Mouse (Mus musculus) erythroblast, embryonic 14.5 days (primary cell): ENCODE results near the gene Slc34a3. TPM values are rescaled to one million over a fixed set of nuclear protein-coding genes. Genes with fewer than 3 reads are reported as not detected.

Experiments
- H3K27me3 ChIP-seq: 2 replicates; pipeline ENCODE4 v1.6.1; 2012; ENCODE audit warnings: inconsistent platforms; ENCODE audit not compliant: control insufficient read depth
- H3K36me3 ChIP-seq: 2 replicates; pipeline ENCODE4 v1.6.1; 2012; ENCODE audit warnings: mild to moderate bottlenecking, inconsistent platforms; ENCODE audit not compliant: control insufficient read depth
- H3K4me1 ChIP-seq: 2 replicates; pipeline ENCODE4 v1.6.1; 2012; ENCODE audit warnings: inconsistent platforms; ENCODE audit not compliant: control insufficient read depth
- H3K4me3 ChIP-seq: replicated peaks from 2 replicates; pipeline ENCODE3; 2012; ENCODE audit warnings: moderate library complexity, mild to moderate bottlenecking, inconsistent platforms
- H3K9me3 ChIP-seq: 2 replicates; pipeline ENCODE4 v1.6.1; 2012; ENCODE audit warnings: low read length, inconsistent platforms, mixed read lengths; ENCODE audit not compliant: control insufficient read depth
- GATA1 ChIP-seq: IDR thresholded peaks from 2 replicates; pipeline ENCODE4 v1.6.1; 2012; ENCODE audit warnings: low read length, inconsistent platforms, mixed read lengths
- TAL1 ChIP-seq: IDR thresholded peaks from 3 replicates; pipeline ENCODE4 v1.6.1; 2012; ENCODE audit warnings: low read length, inconsistent platforms, mixed read lengths
- polyA plus RNA-seq: library from polyadenylated mRNA; stranded (reverse); fragments of >175 nt; gene quantifications from 2 replicates; pipeline ENCODE4 v1.2.3, GENCODE M21; 2012

Gene Slc34a3
- polyA plus RNA-seq, 1 experiment, result not detected

- no peak for TF ChIP-seq TAL1
- TF ChIP-seq GATA1, result no peak
- H3K4me3 ChIP-seq, result no peak overlapping the region
- peaks cover 78% of the 10 kb centered on the region for H3K36me3 ChIP-seq
- H3K27me3 ChIP-seq, result peaks cover under 1% of the 10 kb centered on the region; the same call in 1 of the 2 replicates
- peaks cover 29% of the 10 kb centered on the region for H3K4me1 ChIP-seq
- no peaks in the 10 kb centered on the region for H3K9me3 ChIP-seq
These were observed 33.5 kb downstream of the Slc34a3 start for GRCm38 (mm10) chr2:25200631-25201030.

GRCm38 (mm10) chr2:25197946-25198345 is 36.2 kb downstream of the Slc34a3 start:
- H3K9me3 ChIP-seq, result no peaks in the 10 kb centered on the region
- TF ChIP-seq GATA1 (no peak), TAL1 (no peak)
- peaks cover 51% of the 10 kb centered on the region for H3K4me1 ChIP-seq
- H3K27me3 ChIP-seq, result peaks cover 7% of the 10 kb centered on the region
- peaks cover 51% of the 10 kb centered on the region for H3K36me3 ChIP-seq
- H3K4me3 ChIP-seq, result no peak overlapping the region

DNA sequence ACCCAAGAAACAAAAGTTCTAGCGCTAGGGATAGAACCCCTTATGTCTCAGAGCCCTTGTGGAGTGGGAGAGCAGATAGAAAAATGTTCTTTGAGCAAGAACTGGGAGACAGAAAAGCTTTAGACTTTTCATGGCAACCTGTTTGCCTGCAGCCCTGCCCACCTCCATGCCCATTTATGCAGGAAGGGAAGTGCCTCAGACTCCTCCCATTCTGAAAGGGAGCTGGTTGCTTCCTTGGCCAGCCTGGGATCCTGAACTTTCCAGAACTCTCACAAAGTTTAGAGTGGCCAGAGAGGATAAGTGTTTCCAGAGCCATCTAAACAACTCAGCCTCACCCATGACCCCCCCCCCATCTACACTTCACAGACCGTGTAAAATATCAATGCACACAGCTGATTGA is 37.0 kb downstream of the Slc34a3 start:
- no peak overlapping the region for H3K4me3 ChIP-seq
- H3K4me1 ChIP-seq, result peaks cover 51% of the 10 kb centered on the region
- no peaks in the 10 kb centered on the region for H3K9me3 ChIP-seq
- H3K27me3 ChIP-seq, result peaks cover 7% of the 10 kb centered on the region
- no peak for TF ChIP-seq GATA1
- no peak for TF ChIP-seq TAL1
- peaks cover 43% of the 10 kb centered on the region for H3K36me3 ChIP-seq

GRCm38 (mm10) chr2:25196172-25196954 is 37.8 kb downstream of the Slc34a3 start, which contains the start of gene Tor4a:
Gene Tor4a, minus strand, starts transcription at chr2:25196886.
- Histone ChIP-seq H3K4me1 (peaks cover 51% of the 10 kb centered on the region), H3K27me3 (peaks cover 7% of the 10 kb centered on the region), H3K4me3 (peak within 1 kb of the TSS; percentile 66), H3K9me3 (no peaks in the 10 kb centered on the region), H3K36me3 (peaks cover 35% of the 10 kb centered on the region)
- TF ChIP-seq GATA1 (no peak), TAL1 (no peak)

DNA sequence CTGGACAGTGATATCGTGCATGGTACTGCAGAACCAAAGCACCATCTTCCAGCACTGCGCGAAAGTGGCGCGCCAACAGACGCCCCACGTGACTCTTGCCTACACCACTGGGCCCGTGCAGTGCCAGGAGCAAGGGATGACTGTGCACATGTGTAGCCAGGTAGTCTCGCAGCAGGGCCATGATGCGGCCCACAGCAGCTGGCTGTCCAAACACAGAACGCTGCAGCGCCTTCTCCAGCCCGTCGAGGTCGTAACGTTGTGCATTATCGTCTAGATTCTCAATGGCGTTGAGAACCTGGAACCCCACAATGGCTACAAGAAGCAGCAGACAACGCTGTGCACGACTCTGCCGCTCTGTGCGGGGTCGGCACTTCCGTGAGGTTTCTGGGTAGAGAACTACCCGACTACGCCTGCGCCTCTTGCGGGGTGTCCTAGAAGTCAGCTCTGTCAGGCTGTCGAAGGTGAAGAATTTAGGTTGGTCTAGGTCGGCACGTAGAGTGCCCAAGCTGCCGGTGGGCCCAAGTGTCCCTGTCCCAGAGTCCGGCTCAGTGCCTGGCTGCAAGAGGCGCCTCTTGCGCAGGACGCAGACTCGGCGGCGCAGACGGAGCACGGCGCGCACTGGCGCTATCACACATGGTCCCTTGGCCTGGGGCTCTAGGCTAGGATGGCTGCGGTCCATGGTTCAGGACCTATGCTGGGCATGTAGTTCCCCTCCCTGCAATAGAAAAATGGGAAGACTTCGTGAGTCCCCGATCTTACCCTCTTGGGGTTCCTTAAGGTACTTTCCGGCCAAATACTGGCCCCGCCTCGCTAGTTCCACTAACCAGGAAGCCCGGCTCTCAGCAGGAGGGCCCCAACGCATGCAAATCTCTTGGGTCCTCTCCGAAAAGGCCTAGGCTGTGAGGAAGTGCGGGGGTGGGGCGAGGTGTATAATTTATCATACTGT is 38.7 kb downstream of the Slc34a3 start:
- Histone ChIP-seq H3K4me1 (peaks cover 51% of the 10 kb centered on the region), H3K27me3 (peaks cover 7% of the 10 kb centered on the region), H3K9me3 (no peaks in the 10 kb centered on the region), H3K36me3 (peaks cover 26% of the 10 kb centered on the region), H3K4me3 (peak overlapping the region; percentile 66)
- TF ChIP-seq TAL1, result no peak
- no peak for TF ChIP-seq GATA1

- no peak for TF ChIP-seq GATA1
- peak overlapping the region; percentile 66 for H3K4me3 ChIP-seq
- peaks cover 51% of the 10 kb centered on the region for H3K4me1 ChIP-seq
- peaks cover 18% of the 10 kb centered on the region for H3K36me3 ChIP-seq
- no peaks in the 10 kb centered on the region for H3K9me3 ChIP-seq
- H3K27me3 ChIP-seq, result peaks cover 7% of the 10 kb centered on the region
These were observed 39.5 kb downstream of the Slc34a3 start for GRCm38 (mm10) chr2:25194486-25195171.

GRCm38 (mm10) chr2:25194006-25194405 is 40.2 kb downstream of the Slc34a3 start:
- Histone ChIP-seq H3K36me3 (peaks cover 11% of the 10 kb centered on the region), H3K4me3 (no peak overlapping the region)

DNA sequence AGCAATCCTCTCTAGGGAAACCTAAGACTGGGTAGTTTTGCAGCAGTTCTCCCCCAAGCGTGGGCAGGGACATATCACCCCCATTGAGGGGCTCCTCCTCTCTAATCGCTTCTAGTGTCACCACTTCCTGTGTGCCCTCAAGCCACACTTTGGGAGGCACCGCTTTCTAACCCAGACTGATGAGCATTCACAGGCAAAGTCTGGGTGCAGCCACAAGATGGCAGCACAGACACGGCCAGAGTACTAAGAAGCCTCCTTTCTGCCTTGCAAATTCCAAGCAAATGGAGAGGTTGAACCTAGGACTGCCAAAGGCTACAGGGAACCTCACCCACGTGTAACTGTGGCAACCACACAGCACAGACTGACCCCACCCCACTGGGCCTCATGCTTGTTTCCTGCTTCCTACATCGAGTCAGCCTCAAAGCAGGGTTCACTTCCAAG is 40.8 kb downstream of the Slc34a3 start:
- peaks cover 5% of the 10 kb centered on the region for H3K36me3 ChIP-seq
- no peak for TF ChIP-seq GATA1
- no peak for TF ChIP-seq TAL1
- peaks cover 51% of the 10 kb centered on the region for H3K4me1 ChIP-seq
- H3K9me3 ChIP-seq, result no peaks in the 10 kb centered on the region
- peaks cover 7% of the 10 kb centered on the region for H3K27me3 ChIP-seq
- no peak overlapping the region for H3K4me3 ChIP-seq

More at GRCm38 (mm10) chr2:25194006-25194405, 40.2 kb downstream of the Slc34a3 start:
- Histone ChIP-seq H3K27me3 (peaks cover 7% of the 10 kb centered on the region), H3K4me1 (peaks cover 51% of the 10 kb centered on the region), H3K9me3 (no peaks in the 10 kb centered on the region)
- TF ChIP-seq GATA1, result no peak
- no peak for TF ChIP-seq TAL1
